Mouse (Mus musculus): ENCODE data around the gene Gm9507. TPM values are rescaled to one million over a fixed set of nuclear protein-coding genes. Genes with fewer than 3 reads are reported as not detected.

The Gm9507 gene
- polyA plus RNA-seq (2012; rRNA removed): not detected in 2 replicates

DNA sequence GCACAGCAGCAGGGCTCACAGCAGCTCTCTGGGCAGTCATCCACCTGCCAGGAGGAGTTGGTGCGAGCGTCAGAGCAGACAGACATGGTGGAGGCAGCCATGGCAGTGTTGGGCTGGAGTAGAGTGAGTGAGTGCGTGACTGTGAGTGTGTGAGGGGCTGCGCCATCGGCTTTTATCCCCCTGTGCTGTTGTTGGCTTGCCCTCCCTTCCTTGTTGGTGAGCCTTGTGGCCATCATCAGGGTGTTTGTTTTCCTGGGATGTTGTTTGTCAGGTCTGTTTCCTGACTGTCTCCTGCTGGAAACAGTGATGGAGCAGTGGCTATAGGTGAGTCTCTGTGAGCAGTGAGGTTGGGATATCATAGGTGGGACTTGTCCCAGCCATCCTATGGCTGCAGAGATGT lies at the start of gene Gm9507:
Gm9507 (minus strand) TSS at position 101 of the 400 bp plus-strand sequence.
- DNase-seq (ENCODE audit: low read depth): no peak
- TF ChIP-seq CTCF (IDR thresholded peaks at IDR 0.05; ENCODE audit: borderline replicate concordance, extremely low read depth, insufficient read depth, insufficient read length) (no peak), POLR2A (IDR thresholded peaks at IDR 0.05; ENCODE audit: borderline replicate concordance, extremely low read depth, insufficient read depth, insufficient read length, poor library complexity, severe bottlenecking) (no peak)

DNA sequence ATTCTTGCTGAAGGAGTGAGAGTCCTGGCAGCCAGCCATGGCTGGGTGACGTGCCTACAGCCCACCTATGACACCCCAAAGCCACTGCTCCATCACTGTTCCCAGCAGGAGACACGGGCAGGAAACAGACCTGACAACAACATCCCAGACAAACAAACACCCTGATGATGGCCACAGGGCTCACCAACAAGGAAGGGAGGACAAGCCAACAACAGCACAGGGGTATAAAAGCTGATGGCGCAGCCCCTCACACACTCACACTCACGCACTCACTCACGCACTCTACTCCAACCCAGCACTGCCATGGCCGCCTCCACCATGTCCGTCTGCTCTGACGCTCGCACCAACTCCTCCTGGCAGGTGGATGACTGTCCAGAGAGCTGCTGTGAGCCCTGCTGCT lies 40.9 kb upstream of the Gm9507 start, which contains the start of gene Gm10318:
Gm10318 (plus strand) TSS at position 301 of the 400 bp plus-strand sequence.
- DNase-seq (ENCODE audit: low read depth): no peak
- no peak for TF ChIP-seq POLR2A (IDR thresholded peaks at IDR 0.05; ENCODE audit: borderline replicate concordance, extremely low read depth, insufficient read depth, insufficient read length, poor library complexity, severe bottlenecking)

DNA sequence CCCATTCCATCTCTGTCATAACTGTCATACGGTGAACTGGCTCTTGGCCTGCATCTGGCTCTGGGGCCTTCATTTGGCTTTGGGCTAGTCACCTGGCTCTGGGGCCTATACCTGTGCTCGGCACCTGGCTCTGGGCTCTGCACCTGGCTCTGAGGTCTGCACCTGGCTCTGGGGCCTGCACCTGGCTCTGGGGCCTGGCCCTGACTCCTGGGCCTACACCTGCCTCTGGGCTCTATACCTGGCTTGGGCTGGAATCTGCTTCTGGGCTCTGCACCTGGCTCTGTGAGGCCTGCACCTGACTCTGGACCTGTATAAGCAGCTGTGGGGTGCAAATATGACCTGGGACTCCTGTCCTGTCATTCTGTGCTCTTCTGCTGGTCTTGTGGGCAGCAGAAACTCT lies 35.9 kb upstream of the Gm9507 start:
- DNase-seq (ENCODE audit: low read depth): no peak
- TF ChIP-seq POLR2A (IDR thresholded peaks at IDR 0.05; ENCODE audit: borderline replicate concordance, extremely low read depth, insufficient read depth, insufficient read length, poor library complexity, severe bottlenecking) (no peak), CTCF (IDR thresholded peaks at IDR 0.05; ENCODE audit: borderline replicate concordance, extremely low read depth, insufficient read depth, insufficient read length) (no peak)

DNA sequence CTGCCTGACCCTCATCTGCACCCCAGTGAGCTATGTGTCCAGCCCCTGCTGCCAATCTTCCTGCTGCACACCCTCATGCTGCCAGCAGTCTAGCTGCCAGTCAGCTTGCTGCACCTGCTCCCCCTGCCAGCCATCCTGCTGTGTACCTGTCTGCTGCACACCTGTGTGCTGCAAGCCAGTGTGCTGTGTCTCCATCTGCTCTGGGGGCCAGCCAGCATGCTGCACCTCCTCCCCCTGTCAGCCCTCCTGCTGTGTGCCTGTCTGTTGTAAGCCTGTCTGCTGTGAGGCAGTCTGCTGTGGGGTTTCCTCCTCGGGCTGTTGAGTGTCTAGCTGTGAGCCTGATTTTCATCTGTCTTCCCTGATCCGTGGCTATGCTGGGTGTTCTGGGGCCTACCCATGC lies 35.3 kb upstream of the Gm9507 start:
- no peak for DNase-seq (ENCODE audit: low read depth)
- no peak for TF ChIP-seq CTCF (IDR thresholded peaks at IDR 0.05; ENCODE audit: borderline replicate concordance, extremely low read depth, insufficient read depth, insufficient read length)
- no peak for TF ChIP-seq POLR2A (IDR thresholded peaks at IDR 0.05; ENCODE audit: borderline replicate concordance, extremely low read depth, insufficient read depth, insufficient read length, poor library complexity, severe bottlenecking)

DNA sequence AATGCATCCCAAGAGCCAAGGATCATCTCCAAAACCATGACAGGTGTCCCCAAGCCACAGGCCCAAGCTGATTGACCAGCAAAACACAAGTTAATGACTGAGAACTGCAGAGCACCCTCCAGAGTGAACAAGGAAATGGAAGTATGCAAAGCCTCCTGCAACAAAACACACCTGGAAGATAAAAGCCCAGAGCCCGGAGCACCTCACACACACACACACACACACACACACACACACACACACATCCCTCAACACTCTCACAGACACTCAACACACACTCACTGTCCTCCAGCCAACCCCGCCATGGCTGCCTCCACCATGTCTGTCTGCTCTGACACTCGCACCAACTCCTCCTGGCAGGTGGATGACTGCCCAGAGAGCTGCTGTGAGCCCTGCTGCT lies 34.9 kb upstream of the Gm9507 start, which contains the start of gene Gm36176:
Gm36176 (plus strand) TSS at position 301 of the 400 bp plus-strand sequence.
- DNase-seq (ENCODE audit: low read depth): no peak
- TF ChIP-seq CTCF (IDR thresholded peaks at IDR 0.05; ENCODE audit: borderline replicate concordance, extremely low read depth, insufficient read depth, insufficient read length): no peak
- no peak for TF ChIP-seq POLR2A (IDR thresholded peaks at IDR 0.05; ENCODE audit: borderline replicate concordance, extremely low read depth, insufficient read depth, insufficient read length, poor library complexity, severe bottlenecking)

DNA sequence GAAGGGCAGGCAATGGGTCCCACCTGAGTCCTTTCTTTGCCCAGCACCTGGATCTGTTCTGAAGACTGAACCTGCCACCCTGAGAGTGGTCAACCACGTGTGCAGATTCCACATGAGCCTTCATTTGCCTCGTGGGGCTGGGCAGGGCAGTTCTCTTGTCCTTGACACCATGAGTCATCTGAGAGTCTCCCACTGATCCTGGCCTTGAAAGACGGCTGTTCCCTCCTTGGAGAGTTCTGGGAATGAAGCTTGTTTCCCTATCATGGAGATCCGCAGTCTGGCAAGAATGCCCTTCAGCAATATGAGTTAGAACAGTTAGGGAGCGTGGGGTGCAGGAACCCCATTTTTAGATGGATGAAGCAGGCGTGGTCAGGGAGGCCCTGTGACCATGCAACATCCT lies 27.4 kb upstream of the Gm9507 start:
- DNase-seq (ENCODE audit: low read depth): no peak
- no peak for TF ChIP-seq POLR2A (IDR thresholded peaks at IDR 0.05; ENCODE audit: borderline replicate concordance, extremely low read depth, insufficient read depth, insufficient read length, poor library complexity, severe bottlenecking)
- TF ChIP-seq CTCF (IDR thresholded peaks at IDR 0.05; ENCODE audit: borderline replicate concordance, extremely low read depth, insufficient read depth, insufficient read length): no peak

DNA sequence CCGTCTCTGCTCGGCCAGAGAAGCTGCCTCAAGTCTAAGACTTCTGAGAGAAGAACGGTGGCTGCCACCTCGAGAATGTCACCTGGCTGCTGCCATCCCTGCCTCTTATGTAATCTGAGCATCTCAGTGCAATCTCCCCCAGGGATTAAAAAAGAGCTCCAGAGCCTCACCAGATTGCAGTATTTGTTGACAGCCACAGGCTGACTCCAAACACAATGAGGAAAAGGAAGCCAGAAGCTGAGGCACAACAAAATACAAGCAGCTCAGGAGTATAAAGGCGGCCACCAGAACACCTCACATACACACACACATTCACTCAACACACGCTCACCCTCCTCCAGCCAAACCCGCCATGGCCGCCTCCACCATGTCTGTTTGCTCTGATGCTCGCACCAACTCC lies 24.0 kb upstream of the Gm9507 start, which contains the start of gene Krtap10-10:
Krtap10-10 (plus strand) TSS at position 301 of the 400 bp plus-strand sequence.
- no peak for DNase-seq (ENCODE audit: low read depth)
- TF ChIP-seq POLR2A (IDR thresholded peaks at IDR 0.05; ENCODE audit: borderline replicate concordance, extremely low read depth, insufficient read depth, insufficient read length, poor library complexity, severe bottlenecking): no peak
- TF ChIP-seq CTCF (IDR thresholded peaks at IDR 0.05; ENCODE audit: borderline replicate concordance, extremely low read depth, insufficient read depth, insufficient read length): no peak

DNA sequence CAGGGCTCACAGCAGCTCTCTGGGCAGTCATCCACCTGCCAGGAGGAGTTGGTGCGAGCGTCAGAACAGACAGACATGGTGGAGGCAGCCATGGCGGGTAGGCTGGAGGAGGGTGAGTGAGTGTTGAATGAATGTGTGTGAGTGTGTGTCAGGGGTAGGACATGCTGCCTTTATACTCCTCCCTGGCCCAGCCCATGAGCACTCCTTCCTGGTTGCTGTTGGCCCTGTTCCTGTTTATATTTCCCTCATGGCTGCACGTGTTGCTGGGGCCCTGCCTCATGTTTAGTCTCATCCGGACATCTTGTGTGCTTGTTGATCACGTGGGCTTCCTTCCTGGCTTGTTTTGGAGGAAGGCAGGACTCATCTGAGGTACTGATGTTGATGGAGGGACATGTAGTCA lies 15.3 kb upstream of the Gm9507 start, which contains the start of gene Krtap10-4:
Krtap10-4 (minus strand) TSS at position 145 of the 400 bp plus-strand sequence.
- DNase-seq (ENCODE audit: low read depth): no peak
- TF ChIP-seq POLR2A (IDR thresholded peaks at IDR 0.05; ENCODE audit: borderline replicate concordance, extremely low read depth, insufficient read depth, insufficient read length, poor library complexity, severe bottlenecking) (no peak), CTCF (IDR thresholded peaks at IDR 0.05; ENCODE audit: borderline replicate concordance, extremely low read depth, insufficient read depth, insufficient read length) (no peak)

DNA sequence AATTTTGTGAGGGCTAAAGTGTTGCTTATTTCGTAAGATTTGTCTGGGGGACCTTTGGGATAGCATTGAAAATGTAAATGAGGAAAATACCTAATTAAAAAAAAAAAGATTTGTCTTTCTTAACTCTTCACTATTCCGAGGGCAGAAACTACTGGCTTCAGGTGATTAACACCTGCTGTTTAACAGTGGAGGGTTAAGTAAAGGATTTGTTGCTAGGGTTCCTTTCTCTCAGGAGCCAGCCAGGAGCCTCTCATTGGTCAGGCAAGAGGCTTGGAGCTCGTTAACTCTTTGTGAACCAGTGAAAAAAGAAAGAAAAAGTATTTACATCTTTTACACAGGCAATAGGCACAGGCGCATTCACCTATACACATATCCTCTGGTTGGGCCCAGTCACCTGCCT lies 7.6 kb upstream of the Gm9507 start:
- DNase-seq (ENCODE audit: low read depth): peak; percentile 41
- TF ChIP-seq POLR2A (IDR thresholded peaks at IDR 0.05; ENCODE audit: borderline replicate concordance, extremely low read depth, insufficient read depth, insufficient read length, poor library complexity, severe bottlenecking): no peak
- no peak for TF ChIP-seq CTCF (IDR thresholded peaks at IDR 0.05; ENCODE audit: borderline replicate concordance, extremely low read depth, insufficient read depth, insufficient read length)

DNA sequence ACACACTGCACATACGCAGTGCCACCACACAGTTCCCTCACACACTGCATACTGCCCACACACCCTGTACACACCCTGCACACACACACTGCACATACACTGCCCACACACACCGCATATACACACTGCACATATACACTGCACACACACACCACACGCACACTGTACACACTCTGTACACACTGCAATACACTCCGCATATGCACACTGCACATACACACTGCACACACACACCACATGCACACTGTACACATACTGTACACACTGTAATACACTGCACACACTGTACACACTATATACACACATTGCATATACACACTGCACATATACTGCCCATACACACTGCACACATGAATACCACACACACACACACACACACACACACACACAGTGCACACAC lies 6.9 kb upstream of the Gm9507 start:
- TF ChIP-seq POLR2A (IDR thresholded peaks at IDR 0.05; ENCODE audit: borderline replicate concordance, extremely low read depth, insufficient read depth, insufficient read length, poor library complexity, severe bottlenecking) (no peak), CTCF (IDR thresholded peaks at IDR 0.05; ENCODE audit: borderline replicate concordance, extremely low read depth, insufficient read depth, insufficient read length) (no peak)

DNA sequence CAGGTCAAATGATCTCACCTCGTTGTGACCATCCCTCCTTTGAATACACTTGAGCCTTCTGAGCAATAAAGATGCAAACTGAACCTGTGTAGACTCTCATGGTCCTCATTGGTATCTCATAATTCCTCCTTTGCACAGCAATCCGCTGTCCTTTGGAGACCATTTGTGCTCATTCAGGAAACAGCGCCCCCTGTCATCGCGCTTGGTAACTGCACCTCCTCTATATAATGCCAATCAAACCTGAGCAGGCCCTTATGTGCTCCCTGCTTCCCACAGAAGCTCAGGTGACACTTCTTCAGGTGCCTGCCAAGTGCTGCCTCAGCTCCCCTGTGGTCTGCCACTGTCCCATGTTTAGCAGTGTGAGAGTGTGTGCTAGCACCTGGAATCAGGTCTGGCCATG lies 3.9 kb upstream of the Gm9507 start:
- no peak for DNase-seq (ENCODE audit: low read depth)
- TF ChIP-seq POLR2A (IDR thresholded peaks at IDR 0.05; ENCODE audit: borderline replicate concordance, extremely low read depth, insufficient read depth, insufficient read length, poor library complexity, severe bottlenecking): no peak
- peak; percentile 66 for TF ChIP-seq CTCF (IDR thresholded peaks at IDR 0.05; ENCODE audit: borderline replicate concordance, extremely low read depth, insufficient read depth, insufficient read length)

More for the DNA sequence above, 6.9 kb upstream of the Gm9507 start:
- DNase-seq (ENCODE audit: low read depth): no peak

DNA sequence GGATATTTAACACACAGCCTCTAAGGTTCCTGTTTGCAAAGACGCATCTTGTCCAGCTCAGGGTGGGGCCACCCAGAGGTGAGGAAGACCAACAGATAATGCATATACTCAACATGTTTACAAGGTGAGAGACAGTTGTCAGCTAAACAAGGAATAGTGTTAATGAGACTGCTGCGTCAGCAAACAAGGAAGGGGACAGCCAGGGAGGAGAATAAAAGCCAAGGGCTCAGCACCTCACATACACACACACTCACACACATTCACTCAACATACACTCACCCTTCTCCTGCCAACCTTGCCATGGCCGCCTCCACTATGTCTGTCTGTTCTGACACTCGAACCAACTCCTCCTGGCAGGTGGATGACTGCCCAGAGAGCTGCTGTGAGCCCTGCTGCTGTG lies 2.7 kb upstream of the Gm9507 start, which contains the start of gene Gm2696:
Gm2696 (plus strand) TSS at position 301 of the 400 bp plus-strand sequence.
- no peak for TF ChIP-seq CTCF (IDR thresholded peaks at IDR 0.05; ENCODE audit: borderline replicate concordance, extremely low read depth, insufficient read depth, insufficient read length)
- TF ChIP-seq POLR2A (IDR thresholded peaks at IDR 0.05; ENCODE audit: borderline replicate concordance, extremely low read depth, insufficient read depth, insufficient read length, poor library complexity, severe bottlenecking): no peak
- DNase-seq (ENCODE audit: low read depth): no peak
